Mouse (Mus musculus): Measurements from ENCODE around the gene Limk2. TPM values are rescaled to one million over a fixed set of nuclear protein-coding genes. Genes with fewer than 3 reads are reported as not detected.

Limk2 gene
- total and polyA plus RNA-seq, 2 experiments from 2014 or later: 113 to 206 TPM

DNA sequence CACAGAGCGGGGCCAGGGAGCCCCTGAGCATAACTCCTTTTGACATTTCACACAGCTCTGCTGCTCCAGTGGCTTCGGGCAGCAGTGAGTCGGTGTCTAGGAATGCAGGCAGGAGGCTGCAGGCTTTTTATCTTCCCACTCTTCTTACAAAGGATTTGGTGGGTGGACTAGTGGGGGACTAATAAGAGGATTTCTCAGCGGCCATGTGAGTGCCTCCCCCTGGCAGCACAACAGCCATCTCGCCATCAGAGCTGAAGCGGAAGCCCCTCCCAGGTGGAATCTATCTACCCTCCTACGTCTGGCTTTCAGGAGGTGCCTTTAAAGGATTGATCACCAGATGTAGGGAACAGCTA lies 34.7 kb downstream of the Limk2 start:
- Histone ChIP-seq H3K36me3 (ENCODE audit: insufficient read depth, low read length) (no peaks in the 10 kb centered on the region), H3K9ac (replicated peaks; ENCODE audit: low read length) (peak overlapping the region; percentile 17), H3K27me3 (ENCODE audit: insufficient read depth, low read length) (no peaks in the 10 kb centered on the region), H3K4me1 (ENCODE audit: insufficient read depth, low read length) (peaks cover 21% of the 10 kb centered on the region), H3K9me3 (ENCODE audit: low read length) (no peaks in the 10 kb centered on the region), H3K27ac (peak overlapping the region; percentile 66), H3K4me3 (ENCODE audit: low read length) (no peak overlapping the region), H3K4me2 (ENCODE audit: low read depth, low read length) (peak overlapping the region; percentile 21; the same call in 1 of the 2 replicates)
- 24% methylated on average over 7 of the region's 7 CpGs for WGBS
- ATAC-seq (peak; percentile 19; the same call in 1 of the 2 replicates), DNase-seq (ENCODE audit: low spot score) (peak; percentile 38)
- TF ChIP-seq CTCF (IDR thresholded peaks at IDR 0.05; ENCODE audit: low read depth): no peak

DNA sequence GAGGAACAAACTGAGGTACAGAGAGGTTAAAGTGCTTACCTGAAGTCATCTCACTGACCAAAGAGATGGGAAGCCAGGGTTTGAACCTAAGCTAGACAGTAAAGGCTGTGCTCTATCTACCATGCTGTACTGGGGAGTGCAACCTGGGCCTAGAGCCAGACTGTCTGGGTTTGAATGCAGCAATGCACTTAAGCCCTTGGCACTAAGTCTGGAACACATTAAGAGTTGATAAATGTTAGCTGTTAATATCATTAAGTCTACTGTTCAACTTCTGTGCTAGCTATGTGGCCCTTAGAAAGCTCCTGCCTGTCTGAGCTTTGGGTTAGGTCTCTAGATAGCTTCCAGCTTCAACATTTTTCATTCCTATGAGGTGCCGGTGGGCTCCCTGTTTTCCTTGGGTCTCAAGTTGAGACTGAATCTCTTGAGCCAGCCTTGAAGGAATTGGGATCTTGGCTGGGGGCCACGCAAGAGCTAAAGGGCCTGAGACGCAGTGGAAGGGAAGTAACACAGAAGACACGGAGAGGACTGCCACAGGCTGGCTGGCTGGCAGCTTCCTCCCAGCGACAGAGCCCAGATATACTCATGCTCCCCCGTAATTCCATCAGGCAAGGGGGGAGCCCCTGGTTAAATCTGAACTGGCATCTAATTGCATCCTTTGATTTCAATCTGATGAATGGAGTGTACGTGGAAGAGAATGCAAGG lies 35.2 kb downstream of the Limk2 start:
- peak overlapping the region; percentile 66 for H3K27ac ChIP-seq
- peak overlapping the region; percentile 17; the same call in 1 of the 2 replicates for H3K9ac ChIP-seq (replicated peaks; ENCODE audit: low read length)
- no peaks in the 10 kb centered on the region for H3K27me3 ChIP-seq (ENCODE audit: insufficient read depth, low read length)
- 30% methylated on average over 7 of the region's 7 CpGs for WGBS
- peak overlapping the region; percentile 21; the same call in 1 of the 2 replicates for H3K4me2 ChIP-seq (ENCODE audit: low read depth, low read length)
- H3K36me3 ChIP-seq (ENCODE audit: insufficient read depth, low read length): no peaks in the 10 kb centered on the region
- no peak for TF ChIP-seq CTCF (IDR thresholded peaks at IDR 0.05; ENCODE audit: low read depth)
- no peak for ATAC-seq
- H3K9me3 ChIP-seq (ENCODE audit: low read length): no peaks in the 10 kb centered on the region
- DNase-seq (ENCODE audit: low spot score): peak; percentile 50
- peaks cover 21% of the 10 kb centered on the region for H3K4me1 ChIP-seq (ENCODE audit: insufficient read depth, low read length)
- 0 out of 2 replicates have a peak overlapping the region, but pooled peaks have one; percentile 2 for H3K4me3 ChIP-seq (ENCODE audit: low read length)

DNA sequence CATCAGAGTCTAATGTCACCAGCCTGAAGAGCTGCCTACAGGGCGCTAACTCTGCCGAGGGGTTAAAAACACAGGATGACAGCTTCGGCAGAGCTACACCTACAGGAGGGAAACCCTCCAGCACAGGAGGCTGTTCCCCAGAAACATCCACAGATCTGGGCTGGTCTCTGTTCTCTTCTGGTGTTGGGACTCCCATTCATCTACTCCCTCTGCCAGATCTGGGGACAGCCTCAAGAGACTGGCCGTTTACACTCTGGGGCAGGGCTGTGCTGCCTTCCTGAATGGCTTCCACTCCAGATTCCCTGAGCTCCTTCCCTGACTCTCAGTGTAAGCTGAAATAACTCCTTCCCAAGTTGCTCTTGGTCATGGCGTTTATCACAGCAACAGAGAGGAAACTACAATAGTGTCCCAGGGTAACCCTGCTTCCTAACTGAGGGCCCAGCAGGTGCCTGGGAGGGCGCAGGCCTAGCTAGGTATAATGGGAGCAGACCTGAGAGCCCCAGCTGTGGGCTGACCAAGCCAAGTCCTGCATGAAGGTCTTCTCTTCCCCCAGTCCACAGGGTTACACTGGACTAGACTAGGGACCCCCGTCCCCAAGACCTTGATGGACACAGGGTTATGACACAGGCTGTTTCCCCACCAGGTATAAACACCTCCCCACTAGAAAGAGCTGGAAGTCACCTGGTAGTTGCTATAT lies 37.2 kb downstream of the Limk2 start:
- Histone ChIP-seq H3K9me3 (ENCODE audit: low read length) (no peaks in the 10 kb centered on the region), H3K36me3 (ENCODE audit: insufficient read depth, low read length) (no peaks in the 10 kb centered on the region), H3K27me3 (ENCODE audit: insufficient read depth, low read length) (no peaks in the 10 kb centered on the region), H3K4me3 (ENCODE audit: low read length) (peak overlapping the region; percentile 62), H3K27ac (peak overlapping the region; percentile 87), H3K9ac (replicated peaks; ENCODE audit: low read length) (peak overlapping the region; percentile 71; the same call in 1 of the 2 replicates), H3K4me1 (ENCODE audit: insufficient read depth, low read length) (peaks cover 21% of the 10 kb centered on the region), H3K4me2 (ENCODE audit: low read depth, low read length) (peak overlapping the region; percentile 87)
- ATAC-seq (peak; percentile 38; the same call in 1 of the 2 replicates), DNase-seq (ENCODE audit: low spot score) (no peak)
- TF ChIP-seq CTCF (IDR thresholded peaks at IDR 0.05; ENCODE audit: low read depth): peak; percentile 20; the same call in 1 of the 2 replicates
- 22% methylated on average over 7 of the region's 7 CpGs for WGBS

DNA sequence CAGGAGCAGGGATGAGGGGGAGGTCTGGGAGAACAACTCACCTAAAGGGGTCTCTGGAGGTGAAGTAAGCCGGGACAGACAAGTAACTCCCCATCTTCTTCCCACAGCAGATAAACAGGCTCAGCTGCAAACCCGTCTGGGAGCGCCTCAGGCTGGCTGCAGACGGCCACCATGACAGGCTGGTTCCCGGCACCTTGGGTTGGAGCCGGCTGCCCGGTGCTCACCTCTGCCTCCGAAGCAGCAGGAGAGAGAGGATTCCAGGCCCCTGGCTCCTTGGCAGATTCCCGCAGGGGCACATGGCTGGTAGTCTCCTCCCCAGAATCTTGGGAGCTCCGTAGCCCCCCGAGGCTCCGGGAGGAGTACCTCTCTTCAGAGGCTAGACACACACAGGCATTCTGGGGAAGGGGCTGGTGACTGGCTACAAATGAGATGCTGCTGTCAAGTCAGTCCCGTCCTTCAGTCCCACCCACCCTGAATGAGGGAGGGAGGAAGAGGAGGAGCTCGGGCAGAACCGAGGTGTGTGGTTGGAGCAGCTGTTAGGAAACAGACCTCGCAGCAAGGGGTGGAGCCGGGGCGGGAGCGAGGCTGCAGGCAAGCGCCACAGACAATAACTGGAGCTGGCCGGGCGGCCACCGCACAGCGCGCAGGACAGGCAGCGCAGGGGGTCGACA lies 37.9 kb downstream of the Limk2 start:
- 2% methylated on average over 27 of the region's 27 CpGs for WGBS
- peak; percentile 94 for DNase-seq (ENCODE audit: low spot score)

DNA sequence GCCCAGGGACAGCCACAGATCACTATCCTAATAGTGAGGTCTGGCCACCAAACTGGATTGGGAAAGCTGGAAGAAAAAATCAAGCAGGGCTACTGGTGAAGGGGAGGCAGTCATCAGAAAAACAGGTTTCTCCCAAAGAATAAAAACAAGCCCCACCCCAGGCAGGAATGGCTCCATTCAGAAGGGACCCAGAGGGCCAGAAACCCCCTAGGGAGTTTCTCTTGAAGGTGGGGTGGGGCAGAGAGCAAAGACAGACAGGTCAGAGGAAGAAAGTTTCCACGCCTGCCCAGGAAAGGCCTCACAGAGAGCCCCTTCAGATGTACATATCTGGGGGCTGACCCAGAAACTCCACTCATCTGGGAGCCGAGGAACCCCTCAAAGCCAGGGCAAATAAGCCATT lies 38.8 kb downstream of the Limk2 start:
- Histone ChIP-seq H3K36me3 (ENCODE audit: insufficient read depth, low read length) (no peaks in the 10 kb centered on the region), H3K9ac (replicated peaks; ENCODE audit: low read length) (peak overlapping the region; percentile 71), H3K27me3 (ENCODE audit: insufficient read depth, low read length) (no peaks in the 10 kb centered on the region), H3K4me2 (ENCODE audit: low read depth, low read length) (peak overlapping the region; percentile 87), H3K9me3 (ENCODE audit: low read length) (no peaks in the 10 kb centered on the region), H3K4me1 (ENCODE audit: insufficient read depth, low read length) (peaks cover 21% of the 10 kb centered on the region), H3K4me3 (ENCODE audit: low read length) (peak overlapping the region; percentile 62), H3K27ac (peak overlapping the region; percentile 87; the same call in 1 of the 2 replicates)
- ATAC-seq: no peak
- DNase-seq (ENCODE audit: low spot score): no peak
- TF ChIP-seq CTCF (IDR thresholded peaks at IDR 0.05; ENCODE audit: low read depth): no peak
- 71% methylated on average over 2 of the region's 2 CpGs for WGBS

More for the DNA sequence above, 37.9 kb downstream of the Limk2 start:
- H3K4me2 ChIP-seq (ENCODE audit: low read depth, low read length): peak overlapping the region; percentile 87
- H3K4me1 ChIP-seq (ENCODE audit: insufficient read depth, low read length): peaks cover 21% of the 10 kb centered on the region
- H3K9ac ChIP-seq (replicated peaks; ENCODE audit: low read length): peak overlapping the region; percentile 71
- H3K9me3 ChIP-seq (ENCODE audit: low read length): no peaks in the 10 kb centered on the region
- ATAC-seq: peak; percentile 96
- H3K36me3 ChIP-seq (ENCODE audit: insufficient read depth, low read length): no peaks in the 10 kb centered on the region
- TF ChIP-seq CTCF (IDR thresholded peaks at IDR 0.05; ENCODE audit: low read depth): no peak
- peak overlapping the region; percentile 87 for H3K27ac ChIP-seq
- H3K4me3 ChIP-seq (ENCODE audit: low read length): peak overlapping the region; percentile 62
- H3K27me3 ChIP-seq (ENCODE audit: insufficient read depth, low read length): no peaks in the 10 kb centered on the region

DNA sequence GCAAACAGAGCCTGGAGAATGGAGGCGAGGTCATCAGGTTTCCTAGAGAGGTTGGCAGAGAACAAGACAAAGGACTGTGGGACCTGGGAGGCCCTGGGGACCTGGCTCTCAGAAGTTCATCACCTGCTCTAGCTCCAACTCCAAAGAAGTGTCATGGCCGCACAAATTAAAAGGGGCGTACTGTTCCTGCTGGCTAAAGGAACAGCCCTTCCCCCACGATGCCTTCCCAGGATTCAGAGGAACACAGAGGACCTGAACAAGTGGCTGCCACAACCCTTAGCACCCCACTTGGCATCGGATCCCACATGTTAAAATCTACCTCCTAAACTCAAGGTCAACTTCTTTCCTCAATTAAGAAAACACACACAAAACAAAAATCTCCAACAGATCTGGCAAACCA lies 39.5 kb downstream of the Limk2 start:
- H3K9me3 ChIP-seq (ENCODE audit: low read length): no peaks in the 10 kb centered on the region
- no peaks in the 10 kb centered on the region for H3K27me3 ChIP-seq (ENCODE audit: insufficient read depth, low read length)
- no peaks in the 10 kb centered on the region for H3K36me3 ChIP-seq (ENCODE audit: insufficient read depth, low read length)
- H3K4me3 ChIP-seq (ENCODE audit: low read length): no peak overlapping the region
- H3K27ac ChIP-seq: no peak overlapping the region
- peak overlapping the region; percentile 87 for H3K4me2 ChIP-seq (ENCODE audit: low read depth, low read length)
- no peak for DNase-seq (ENCODE audit: low spot score)
- peak overlapping the region; percentile 71; the same call in 1 of the 2 replicates for H3K9ac ChIP-seq (replicated peaks; ENCODE audit: low read length)
- ATAC-seq: no peak
- no peak for TF ChIP-seq CTCF (IDR thresholded peaks at IDR 0.05; ENCODE audit: low read depth)
- 67% methylated on average over 5 of the region's 5 CpGs for WGBS
- peaks cover 21% of the 10 kb centered on the region for H3K4me1 ChIP-seq (ENCODE audit: insufficient read depth, low read length)
